Mouse (Mus musculus): ENCODE results near the gene Rxfp1.

GRCm38 (mm10) chr3:79746585-79746984 lies 8.9 kb upstream of the Rxfp1 start:
- TF ChIP-seq CTCF (IDR thresholded peaks at IDR 0.05; ENCODE audit: borderline replicate concordance, control insufficient read depth, extremely low read depth, insufficient read depth, low read length, poor library complexity) (no peak), POLR2A (IDR thresholded peaks at IDR 0.05; ENCODE audit: control insufficient read depth, extremely low read depth, insufficient read depth, low read length, poor library complexity) (no peak)
